In the genomic region with DNA sequence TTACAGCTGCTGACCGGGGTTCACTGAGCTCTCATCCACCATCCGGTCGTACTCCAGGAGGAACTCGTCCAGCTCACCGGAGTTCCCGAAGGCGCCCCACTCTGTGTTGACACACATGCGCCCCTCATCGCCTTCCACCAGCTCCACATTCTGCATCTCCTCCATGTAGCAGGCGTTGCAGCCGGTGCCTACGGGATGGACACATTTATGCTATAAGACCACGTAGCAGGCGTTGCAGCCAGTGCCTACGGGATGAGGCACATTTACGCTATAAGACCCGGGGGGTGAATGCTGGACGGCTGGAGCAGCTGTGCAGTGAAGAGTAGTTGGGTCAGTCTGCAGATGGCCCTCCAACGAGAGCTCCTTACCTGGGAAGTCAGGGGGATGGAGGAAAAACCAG, we compare ENCODE assay signal across 25 mouse cellular contexts. TPM values are rescaled to one million over a fixed set of nuclear protein-coding genes. Genes with fewer than 3 reads are reported as not detected.
DNase-seq lines count a peak whose midpoint lies in the region; ATAC-seq lines count a peak whose summit lies in the region.
"Had no signal": no experiment of that assay in that cellular context is flagged by ENCODE, and none has a peak within 500 bp of the region (broad histone marks: within the 10 kb centered on the region; RNA-seq: fewer than 3 reads in every experiment).

No protein-coding gene starts in this region.

- peaks cover 38% of the 10 kb centered on the region for H3K4me1 ChIP-seq in hindbrain, embryonic 13.5 days (replicated peaks)
- peaks cover 5% of the 10 kb centered on the region; the same call in 1 of the 2 replicates for H3K4me1 ChIP-seq in hindbrain, embryonic 11.5 days (replicated peaks; ENCODE audit: control insufficient read depth, insufficient read depth, low read length)
- H3K4me1 ChIP-seq in limb, embryonic 12.5 days (replicated peaks) = peaks cover 20% of the 10 kb centered on the region
- H3K4me1 ChIP-seq in limb, embryonic 10.5 days = peaks cover 31% of the 10 kb centered on the region
- H3K4me1 ChIP-seq in neural tube, embryonic 15.5 days = peaks cover 22% of the 10 kb centered on the region

- ATAC-seq in hindbrain, embryonic 13.5 days (ENCODE audit: low FRiP score) = no peak
- no peak for ATAC-seq in hindbrain, embryonic 11.5 days (ENCODE audit: low FRiP score)
- ATAC-seq in limb, embryonic 12.5 days (ENCODE audit: insufficient number of reproducible peaks, insufficient read depth, low FRiP score, low TSS enrichment, low read depth) = no peak
- no peak for ATAC-seq in neural tube, embryonic 15.5 days (ENCODE audit: low FRiP score)
- ATAC-seq: activated CD4-positive, CD25-positive, alpha-beta regulatory T cell, adult 4 months; forebrain, embryonic 15.5 days; inflammation-experienced regulatory T-cells, adult 6 months; intestine, embryonic 16.5 days had no signal

- H3K9ac ChIP-seq in hindbrain, embryonic 13.5 days = no peak overlapping the region
- H3K9ac ChIP-seq in hindbrain, embryonic 11.5 days (ENCODE audit: low read depth, low read length) = no peak overlapping the region
- H3K9ac ChIP-seq in limb, embryonic 12.5 days (replicated peaks) = 0 out of 2 replicates have a peak overlapping the region, but pooled peaks have one; percentile 24
- no peak overlapping the region for H3K9ac ChIP-seq in neural tube, embryonic 15.5 days (replicated peaks)
- H3K9ac ChIP-seq: embryonic facial prominence, embryonic 12.5 days; embryonic facial prominence, embryonic 15.5 days; forebrain, embryonic 12.5 days; forebrain, embryonic 15.5 days; heart, embryonic 13.5 days had no signal

- H3K36me3 ChIP-seq in hindbrain, embryonic 13.5 days = no peaks in the 10 kb centered on the region
- H3K36me3 ChIP-seq in hindbrain, embryonic 11.5 days (ENCODE audit: control insufficient read depth, insufficient read depth, low read length) = no peaks in the 10 kb centered on the region
- H3K36me3 ChIP-seq in limb, embryonic 12.5 days = no peaks in the 10 kb centered on the region
- no peaks in the 10 kb centered on the region for H3K36me3 ChIP-seq in limb, embryonic 10.5 days
- H3K36me3 ChIP-seq in neural tube, embryonic 15.5 days = no peaks in the 10 kb centered on the region
- H3K36me3 ChIP-seq: embryonic facial prominence, embryonic 12.5 days; embryonic facial prominence, embryonic 15.5 days; forebrain, embryonic 12.5 days; forebrain, embryonic 15.5 days; heart, embryonic 13.5 days had no signal

- no peak overlapping the region for H3K4me2 ChIP-seq in hindbrain, embryonic 13.5 days
- no peak overlapping the region for H3K4me2 ChIP-seq in hindbrain, embryonic 11.5 days (replicated peaks; ENCODE audit: low read depth, low read length)
- H3K4me2 ChIP-seq in limb, embryonic 12.5 days = no peak overlapping the region
- H3K4me2 ChIP-seq in neural tube, embryonic 15.5 days = no peak overlapping the region
- H3K4me2 ChIP-seq: embryonic facial prominence, embryonic 12.5 days; embryonic facial prominence, embryonic 15.5 days; forebrain, embryonic 12.5 days; forebrain, embryonic 15.5 days; heart, embryonic 13.5 days had no signal

- H3K9me3 ChIP-seq in hindbrain, embryonic 13.5 days = no peaks in the 10 kb centered on the region
- H3K9me3 ChIP-seq in hindbrain, embryonic 11.5 days (ENCODE audit: control insufficient read depth, low read length) = no peaks in the 10 kb centered on the region
- H3K9me3 ChIP-seq in limb, embryonic 12.5 days = no peaks in the 10 kb centered on the region
- no peaks in the 10 kb centered on the region for H3K9me3 ChIP-seq in limb, embryonic 10.5 days (replicated peaks)
- H3K9me3 ChIP-seq in neural tube, embryonic 15.5 days (replicated peaks) = no peaks in the 10 kb centered on the region
- H3K9me3 ChIP-seq: embryonic facial prominence, embryonic 12.5 days; embryonic facial prominence, embryonic 15.5 days; forebrain, embryonic 12.5 days; forebrain, embryonic 15.5 days; heart, embryonic 13.5 days had no signal

- H3K27ac ChIP-seq in hindbrain, embryonic 13.5 days = peak overlapping the region; percentile 45; the same call in 1 of the 2 replicates
- H3K27ac ChIP-seq in hindbrain, embryonic 11.5 days (ENCODE audit: low read depth, low read length) = no peak overlapping the region
- H3K27ac ChIP-seq in limb, embryonic 12.5 days = no peak overlapping the region
- H3K27ac ChIP-seq in limb, embryonic 10.5 days = no peak overlapping the region
- 0 out of 2 replicates have a peak overlapping the region, but pooled peaks have one; percentile 7 for H3K27ac ChIP-seq in neural tube, embryonic 15.5 days (replicated peaks)
- H3K27ac ChIP-seq: embryonic facial prominence, embryonic 12.5 days; embryonic facial prominence, embryonic 15.5 days; forebrain, embryonic 12.5 days; forebrain, embryonic 15.5 days; heart, embryonic 13.5 days had no signal

- peak; percentile 3 to 11 for DNase-seq in cerebellum, postnatal 14 days
- DNase-seq in cerebellum, adult 18-20 months = no peak
- no peak for DNase-seq in hindbrain, embryonic 11.5 days (ENCODE audit: low spot score)
- DNase-seq in limb, embryonic 10.5 days (ENCODE audit: low spot score) = no peak
- DNase-seq in layer of hippocampus, postnatal 10 days (ENCODE audit: low spot score in 2 of 2) = no peak
- DNase-seq: adrenal gland, adult 8-10 months; adrenal gland, postnatal 25 days; cerebellum, adult 11-12 months; gastrocnemius, postnatal 25 days; heart, adult 18-20 months had no signal

- H3K4me3 ChIP-seq in hindbrain, embryonic 13.5 days = no peak overlapping the region
- no peak overlapping the region for H3K4me3 ChIP-seq in hindbrain, embryonic 11.5 days (ENCODE audit: low read depth, low read length)
- no peak overlapping the region for H3K4me3 ChIP-seq in limb, embryonic 12.5 days (replicated peaks)
- no peak overlapping the region for H3K4me3 ChIP-seq in limb, embryonic 10.5 days
- H3K4me3 ChIP-seq in neural tube, embryonic 15.5 days (replicated peaks) = no peak overlapping the region
- H3K4me3 ChIP-seq: embryonic facial prominence, embryonic 12.5 days; embryonic facial prominence, embryonic 15.5 days; erythroblast, embryonic 14.5 days; forebrain, embryonic 12.5 days; forebrain, embryonic 15.5 days; heart, embryonic 13.5 days had no signal

- H3K27me3 ChIP-seq in hindbrain, embryonic 13.5 days = peaks cover 1% of the 10 kb centered on the region
- H3K27me3 ChIP-seq in hindbrain, embryonic 11.5 days (ENCODE audit: control insufficient read depth, insufficient read depth, low read length) = no peaks in the 10 kb centered on the region
- peaks cover 32% of the 10 kb centered on the region for H3K27me3 ChIP-seq in limb, embryonic 12.5 days
- H3K27me3 ChIP-seq in limb, embryonic 10.5 days (ENCODE audit: low read depth, poor library complexity, severe bottlenecking) = peaks cover 46% of the 10 kb centered on the region
- H3K27me3 ChIP-seq in neural tube, embryonic 15.5 days (replicated peaks) = no peaks in the 10 kb centered on the region
- H3K27me3 ChIP-seq: embryonic facial prominence, embryonic 12.5 days; forebrain, embryonic 15.5 days had no signal

- 77% methylated on average over 19 of the region's 19 CpGs for WGBS in hindbrain, embryonic 13.5 days
- 92% methylated on average over 19 of the region's 19 CpGs for whole genome bisulfite sequencing in hindbrain, embryonic 11.5 days
- 83% methylated on average over 19 of the region's 19 CpGs for WGBS in limb, embryonic 12.5 days
- 91% methylated on average over 19 of the region's 19 CpGs for WGBS in limb, embryonic 10.5 days
- WGBS in neural tube, embryonic 15.5 days = 68% methylated on average over 19 of the region's 19 CpGs

RNA-seq across cellular contexts. Expression of gene Myl7, which starts 5.8 kb away (rescaled TPM):
- 1.9 and 2.7 TPM in 2 replicates for polyA plus RNA-seq in hindbrain, embryonic 13.5 days (2015; fragmentation: Nextera tagmentation; extraction: Ambion mirVana)
- 0.31 and 2.4 TPM in 2 replicates for polyA plus RNA-seq in hindbrain, embryonic 11.5 days (2014; fragmentation: Nextera tagmentation; extraction: Ambion mirVana)
- polyA plus RNA-seq in limb, embryonic 12.5 days (2016; fragmentation: Nextera tagmentation; extraction: Ambion mirVana) = 1.3 and 2.4 TPM in 2 replicates
- polyA plus RNA-seq in limb, embryonic 10.5 days (2016; fragmentation: Nextera tagmentation; extraction: Ambion mirVana) = 6.8 and 8.0 TPM in 2 replicates
- 1.4 and 10.6 TPM in 2 replicates for polyA plus RNA-seq in neural tube, embryonic 15.5 days (2015; fragmentation: Nextera tagmentation; extraction: Ambion mirVana)
- not detected for total RNA-seq in layer of hippocampus, postnatal 10 days (2021)
- total RNA-seq: adrenal gland, postnatal 25 days; common myeloid progenitor, adult 5-6 weeks; gastrocnemius, adult 8-10 months; gastrocnemius, postnatal 25 days; hematopoietic stem cell, adult 5-6 weeks had no signal
- polyA plus RNA-seq: activated CD4-positive, CD25-positive, alpha-beta regulatory T cell, adult 4 months; inflammation-experienced regulatory T-cells, adult 6 months had no signal

RNA-seq across cellular contexts. Expression of gene Pold2, which starts 26.3 kb away (rescaled TPM):
- 54.3 and 57.0 TPM in 2 replicates for polyA plus RNA-seq in hindbrain, embryonic 13.5 days (2015; fragmentation: Nextera tagmentation; extraction: Ambion mirVana)
- polyA plus RNA-seq in hindbrain, embryonic 11.5 days (2014; fragmentation: Nextera tagmentation; extraction: Ambion mirVana) = 78.4 and 86.3 TPM in 2 replicates
- 127 and 129 TPM in 2 replicates for polyA plus RNA-seq in limb, embryonic 12.5 days (2016; fragmentation: Nextera tagmentation; extraction: Ambion mirVana)
- polyA plus RNA-seq in limb, embryonic 10.5 days (2016; fragmentation: Nextera tagmentation; extraction: Ambion mirVana) = 165 and 175 TPM in 2 replicates
- polyA plus RNA-seq in neural tube, embryonic 15.5 days (2015; fragmentation: Nextera tagmentation; extraction: Ambion mirVana) = 64.5 and 81.0 TPM in 2 replicates
- total RNA-seq in layer of hippocampus, postnatal 10 days (2021) = 10 to 100 TPM; 21.5 to 32.3 TPM

RNA-seq across cellular contexts. Expression of gene Aebp1, which starts 42.6 kb away (rescaled TPM):
- polyA plus RNA-seq in hindbrain, embryonic 13.5 days (2015; fragmentation: Nextera tagmentation; extraction: Ambion mirVana) = 21.9 and 24.5 TPM in 2 replicates
- polyA plus RNA-seq in hindbrain, embryonic 11.5 days (2014; fragmentation: Nextera tagmentation; extraction: Ambion mirVana) = 19.0 and 20.4 TPM in 2 replicates
- polyA plus RNA-seq in limb, embryonic 12.5 days (2016; fragmentation: Nextera tagmentation; extraction: Ambion mirVana) = 12.5 and 15.2 TPM in 2 replicates
- polyA plus RNA-seq in limb, embryonic 10.5 days (2016; fragmentation: Nextera tagmentation; extraction: Ambion mirVana) = 8.2 TPM in 2 replicates
- 22.1 and 24.3 TPM in 2 replicates for polyA plus RNA-seq in neural tube, embryonic 15.5 days (2015; fragmentation: Nextera tagmentation; extraction: Ambion mirVana)
- total RNA-seq in layer of hippocampus, postnatal 10 days (2021) = 10 to 100 TPM; 13.0 to 16.0 TPM
- total RNA-seq: common myeloid progenitor, adult 5-6 weeks had no signal

RNA-seq across cellular contexts. Expression of gene Gck, which starts 45.5 kb away (rescaled TPM):
- 4.2 and 6.1 TPM in 2 replicates for polyA plus RNA-seq in hindbrain, embryonic 13.5 days (2015; fragmentation: Nextera tagmentation; extraction: Ambion mirVana)
- 2.9 and 3.0 TPM in 2 replicates for polyA plus RNA-seq in hindbrain, embryonic 11.5 days (2014; fragmentation: Nextera tagmentation; extraction: Ambion mirVana)
- 0.78 and 0.90 TPM in 2 replicates for polyA plus RNA-seq in limb, embryonic 12.5 days (2016; fragmentation: Nextera tagmentation; extraction: Ambion mirVana)
- polyA plus RNA-seq in limb, embryonic 10.5 days (2016; fragmentation: Nextera tagmentation; extraction: Ambion mirVana) = 0.55 and 1.3 TPM in 2 replicates
- 3.4 and 4.2 TPM in 2 replicates for polyA plus RNA-seq in neural tube, embryonic 15.5 days (2015; fragmentation: Nextera tagmentation; extraction: Ambion mirVana)
- 1 to 10 TPM; 3.5 to 3.9 TPM for total RNA-seq in layer of hippocampus, postnatal 10 days (2021)
- total RNA-seq: common myeloid progenitor, adult 5-6 weeks; hematopoietic stem cell, adult 5-6 weeks had no signal
- polyA plus RNA-seq: activated CD4-positive, CD25-positive, alpha-beta regulatory T cell, adult 4 months; erythroblast, embryonic 14.5 days; inflammation-experienced regulatory T-cells, adult 6 months had no signal

RNA-seq across cellular contexts. Expression of gene Ykt6, which starts 51.1 kb away (rescaled TPM):
- polyA plus RNA-seq in hindbrain, embryonic 13.5 days (2015; fragmentation: Nextera tagmentation; extraction: Ambion mirVana) = 76.0 and 78.1 TPM in 2 replicates
- polyA plus RNA-seq in hindbrain, embryonic 11.5 days (2014; fragmentation: Nextera tagmentation; extraction: Ambion mirVana) = 30.2 and 31.9 TPM in 2 replicates
- 52.8 and 57.9 TPM in 2 replicates for polyA plus RNA-seq in limb, embryonic 12.5 days (2016; fragmentation: Nextera tagmentation; extraction: Ambion mirVana)
- 55.5 and 65.5 TPM in 2 replicates for polyA plus RNA-seq in limb, embryonic 10.5 days (2016; fragmentation: Nextera tagmentation; extraction: Ambion mirVana)
- 84.9 and 87.1 TPM in 2 replicates for polyA plus RNA-seq in neural tube, embryonic 15.5 days (2015; fragmentation: Nextera tagmentation; extraction: Ambion mirVana)
- 100 to 1,000 TPM; 108 TPM for total RNA-seq in layer of hippocampus, postnatal 10 days (2021)

Comparison
In these comparisons a context has a peak if more than half of its experiments do, and no peak if none do; other contexts are left out.
1. DNase-seq: peak in cerebellum, postnatal 14 days (2 of 2); none in cerebellum, adult 18-20 months (0 of 2), hindbrain, embryonic 11.5 days (single experiment), limb, embryonic 10.5 days (single experiment) and layer of hippocampus, postnatal 10 days (0 of 2).
2. H3K27ac ChIP-seq: peak in hindbrain, embryonic 13.5 days (single experiment) and neural tube, embryonic 15.5 days (single experiment); none in hindbrain, embryonic 11.5 days (single experiment), limb, embryonic 12.5 days (single experiment) and limb, embryonic 10.5 days (single experiment).